Mouse (Mus musculus): Measurements from ENCODE around the gene Fstl1. TPM values are rescaled to one million over a fixed set of nuclear protein-coding genes. Genes with fewer than 3 reads are reported as not detected.

The Fstl1 gene
- polyA plus RNA-seq, 1 experiment from 2014 or later, result 175 TPM

Other genes with a start within 250 kb of the Fstl1 start
- 35.4 and 37.6 TPM in 2 replicates for gene Gtf2e1, start 237.1 kb upstream of the Fstl1 start, polyA plus RNA-seq (2016; fragmentation: Nextera tagmentation; extraction: Ambion mirVana)
- gene Rabl3, start 237.0 kb upstream of the Fstl1 start, polyA plus RNA-seq (2016; fragmentation: Nextera tagmentation; extraction: Ambion mirVana), result 28.6 and 29.5 TPM in 2 replicates
- gene Hgd, start 196.7 kb upstream of the Fstl1 start, polyA plus RNA-seq (2016; fragmentation: Nextera tagmentation; extraction: Ambion mirVana), result not detected in 2 replicates
- 72.5 and 78.5 TPM in 2 replicates for gene Ndufb4, start 122.4 kb upstream of the Fstl1 start, polyA plus RNA-seq (2016; fragmentation: Nextera tagmentation; extraction: Ambion mirVana)
- gene Gm36028, start 84.3 kb downstream of the Fstl1 start, polyA plus RNA-seq (2016; fragmentation: Nextera tagmentation; extraction: Ambion mirVana), result 0.18 TPM in 1 of 2 replicates, not detected in the other
- 59.1 and 61.1 TPM in 2 replicates for gene Lrrc58, start 91.5 kb downstream of the Fstl1 start, polyA plus RNA-seq (2016; fragmentation: Nextera tagmentation; extraction: Ambion mirVana)
- 7.7 and 10.3 TPM in 2 replicates for gene Gpr156, start 139.6 kb downstream of the Fstl1 start, polyA plus RNA-seq (2016; fragmentation: Nextera tagmentation; extraction: Ambion mirVana)

Data from neural tube, embryonic 12.5 days (tissue).